Mouse (Mus musculus): ENCODE results near the gene Immp2l. TPM values are rescaled to one million over a fixed set of nuclear protein-coding genes. Genes with fewer than 3 reads are reported as not detected.

The Immp2l gene
- polyA plus RNA-seq, 1 experiment from 2014 or later = 11.3 TPM

GRCm38 (mm10) chr12:41643262-41643661, 619.4 kb downstream of the Immp2l start:
- H3K27ac ChIP-seq = no peak overlapping the region
- H3K4me2 ChIP-seq = no peak overlapping the region
- no peak for ATAC-seq (ENCODE audit: insufficient number of reproducible peaks, insufficient read depth, low FRiP score, low TSS enrichment, low read depth)
- no peak overlapping the region for H3K9ac ChIP-seq (replicated peaks)
- 79% methylated on average over 4 of the region's 4 CpGs for WGBS
- H3K36me3 ChIP-seq = no peaks in the 10 kb centered on the region
- H3K4me3 ChIP-seq (replicated peaks) = no peak overlapping the region
- H3K9me3 ChIP-seq = no peaks in the 10 kb centered on the region
- no peaks in the 10 kb centered on the region for H3K27me3 ChIP-seq
- no peaks in the 10 kb centered on the region for H3K4me1 ChIP-seq (replicated peaks)

- Histone ChIP-seq H3K9me3 (no peaks in the 10 kb centered on the region), H3K27me3 (no peaks in the 10 kb centered on the region), H3K4me2 (no peak overlapping the region), H3K4me3 (replicated peaks) (no peak overlapping the region), H3K27ac (no peak overlapping the region), H3K9ac (replicated peaks) (no peak overlapping the region), H3K4me1 (replicated peaks) (no peaks in the 10 kb centered on the region), H3K36me3 (no peaks in the 10 kb centered on the region)
- WGBS = 80% methylated on average over 4 of the region's 4 CpGs
- ATAC-seq (ENCODE audit: insufficient number of reproducible peaks, insufficient read depth, low FRiP score, low TSS enrichment, low read depth) = no peak
Measured at GRCm38 (mm10) chr12:41644802-41645551, 621.1 kb downstream of the Immp2l start.

GRCm38 (mm10) chr12:41646956-41647575, 623.2 kb downstream of the Immp2l start:
- Histone ChIP-seq H3K4me3 (replicated peaks) (no peak overlapping the region), H3K27me3 (no peaks in the 10 kb centered on the region), H3K4me1 (replicated peaks) (no peaks in the 10 kb centered on the region), H3K36me3 (no peaks in the 10 kb centered on the region), H3K9me3 (no peaks in the 10 kb centered on the region), H3K4me2 (no peak overlapping the region), H3K9ac (replicated peaks) (no peak overlapping the region), H3K27ac (no peak overlapping the region)
- WGBS = 36% methylated on average over 5 of the region's 5 CpGs
- no peak for ATAC-seq (ENCODE audit: insufficient number of reproducible peaks, insufficient read depth, low FRiP score, low TSS enrichment, low read depth)

GRCm38 (mm10) chr12:41647675-41648074, 623.8 kb downstream of the Immp2l start:
- Histone ChIP-seq H3K9me3 (no peaks in the 10 kb centered on the region), H3K27ac (no peak overlapping the region), H3K9ac (replicated peaks) (no peak overlapping the region), H3K36me3 (no peaks in the 10 kb centered on the region), H3K4me1 (replicated peaks) (no peaks in the 10 kb centered on the region), H3K27me3 (no peaks in the 10 kb centered on the region), H3K4me2 (no peak overlapping the region), H3K4me3 (replicated peaks) (no peak overlapping the region)
- no peak for ATAC-seq (ENCODE audit: insufficient number of reproducible peaks, insufficient read depth, low FRiP score, low TSS enrichment, low read depth)
- 82% methylated on average over 2 of the region's 2 CpGs for WGBS

- no peak overlapping the region for H3K27ac ChIP-seq
- 76% methylated on average over 8 of the region's 8 CpGs for WGBS
- H3K9me3 ChIP-seq = no peaks in the 10 kb centered on the region
- no peak overlapping the region for H3K4me3 ChIP-seq (replicated peaks)
- no peak overlapping the region for H3K9ac ChIP-seq (replicated peaks)
- no peaks in the 10 kb centered on the region for H3K4me1 ChIP-seq (replicated peaks)
- no peaks in the 10 kb centered on the region for H3K36me3 ChIP-seq
- no peak overlapping the region for H3K4me2 ChIP-seq
- no peak for ATAC-seq (ENCODE audit: insufficient number of reproducible peaks, insufficient read depth, low FRiP score, low TSS enrichment, low read depth)
- no peaks in the 10 kb centered on the region for H3K27me3 ChIP-seq
Measured at GRCm38 (mm10) chr12:41649826-41650541, 626.1 kb downstream of the Immp2l start.

GRCm38 (mm10) chr12:41668280-41668679, 644.4 kb downstream of the Immp2l start:
- Histone ChIP-seq H3K36me3 (no peaks in the 10 kb centered on the region), H3K4me3 (replicated peaks) (no peak overlapping the region), H3K4me2 (no peak overlapping the region), H3K9me3 (no peaks in the 10 kb centered on the region), H3K27me3 (no peaks in the 10 kb centered on the region), H3K9ac (replicated peaks) (no peak overlapping the region), H3K4me1 (replicated peaks) (no peaks in the 10 kb centered on the region), H3K27ac (no peak overlapping the region)
- 81% methylated on average over 3 of the region's 3 CpGs for WGBS
- no peak for ATAC-seq (ENCODE audit: insufficient number of reproducible peaks, insufficient read depth, low FRiP score, low TSS enrichment, low read depth)

- 77% methylated on average over 1 of the region's 1 CpGs for WGBS
- Histone ChIP-seq H3K9ac (replicated peaks) (no peak overlapping the region), H3K4me3 (replicated peaks) (no peak overlapping the region), H3K27ac (no peak overlapping the region), H3K27me3 (no peaks in the 10 kb centered on the region), H3K4me2 (no peak overlapping the region), H3K9me3 (no peaks in the 10 kb centered on the region), H3K36me3 (no peaks in the 10 kb centered on the region), H3K4me1 (replicated peaks) (no peaks in the 10 kb centered on the region)
- ATAC-seq (ENCODE audit: insufficient number of reproducible peaks, insufficient read depth, low FRiP score, low TSS enrichment, low read depth) = no peak
Measured at GRCm38 (mm10) chr12:41669481-41669880, 645.6 kb downstream of the Immp2l start.

- no peak overlapping the region for H3K27ac ChIP-seq
- no peaks in the 10 kb centered on the region for H3K27me3 ChIP-seq
- no peak overlapping the region for H3K9ac ChIP-seq (replicated peaks)
- no peak overlapping the region for H3K4me3 ChIP-seq (replicated peaks)
- no peaks in the 10 kb centered on the region for H3K9me3 ChIP-seq
- ATAC-seq (ENCODE audit: insufficient number of reproducible peaks, insufficient read depth, low FRiP score, low TSS enrichment, low read depth) = no peak
- H3K4me2 ChIP-seq = no peak overlapping the region
- H3K36me3 ChIP-seq = no peaks in the 10 kb centered on the region
- no peaks in the 10 kb centered on the region for H3K4me1 ChIP-seq (replicated peaks)
- WGBS = 59% methylated on average over 2 of the region's 2 CpGs
Measured at GRCm38 (mm10) chr12:41674861-41675260, 651.0 kb downstream of the Immp2l start.

- no peak for ATAC-seq (ENCODE audit: insufficient number of reproducible peaks, insufficient read depth, low FRiP score, low TSS enrichment, low read depth)
- Histone ChIP-seq H3K36me3 (no peaks in the 10 kb centered on the region), H3K9me3 (no peaks in the 10 kb centered on the region), H3K4me1 (replicated peaks) (no peaks in the 10 kb centered on the region), H3K4me2 (no peak overlapping the region), H3K27ac (no peak overlapping the region), H3K27me3 (no peaks in the 10 kb centered on the region), H3K9ac (replicated peaks) (no peak overlapping the region), H3K4me3 (replicated peaks) (no peak overlapping the region)
- WGBS = 82% methylated on average over 1 of the region's 1 CpGs
Measured at GRCm38 (mm10) chr12:41680141-41680540, 656.3 kb downstream of the Immp2l start.

GRCm38 (mm10) chr12:41682141-41682540, 658.3 kb downstream of the Immp2l start:
- H3K9me3 ChIP-seq = no peaks in the 10 kb centered on the region
- H3K4me2 ChIP-seq = no peak overlapping the region
- no peak overlapping the region for H3K4me3 ChIP-seq (replicated peaks)
- H3K4me1 ChIP-seq (replicated peaks) = no peaks in the 10 kb centered on the region
- H3K36me3 ChIP-seq = no peaks in the 10 kb centered on the region
- H3K9ac ChIP-seq (replicated peaks) = no peak overlapping the region
- ATAC-seq (ENCODE audit: insufficient number of reproducible peaks, insufficient read depth, low FRiP score, low TSS enrichment, low read depth) = no peak
- H3K27ac ChIP-seq = no peak overlapping the region
- 53% methylated on average over 1 of the region's 1 CpGs for WGBS
- no peaks in the 10 kb centered on the region for H3K27me3 ChIP-seq

GRCm38 (mm10) chr12:41689809-41690208, 665.9 kb downstream of the Immp2l start:
- Histone ChIP-seq H3K4me2 (no peak overlapping the region), H3K9me3 (no peaks in the 10 kb centered on the region), H3K36me3 (no peaks in the 10 kb centered on the region), H3K4me3 (replicated peaks) (no peak overlapping the region), H3K4me1 (replicated peaks) (no peaks in the 10 kb centered on the region), H3K9ac (replicated peaks) (no peak overlapping the region), H3K27ac (no peak overlapping the region), H3K27me3 (no peaks in the 10 kb centered on the region)
- 92% methylated on average over 3 of the region's 3 CpGs for WGBS
- ATAC-seq (ENCODE audit: insufficient number of reproducible peaks, insufficient read depth, low FRiP score, low TSS enrichment, low read depth) = no peak

All from limb, embryonic 12.5 days (tissue).